Mouse (Mus musculus) testis, postnatal 10 days (tissue): Measurements from ENCODE around the gene Cdh5.

Experiments used
- DNase-seq: peaks from one replicate; pipeline ENCODE4 v3.0.0; 2021; ENCODE audit warnings: low spot score

Gene Cdh5

GRCm38 (mm10) chr8:104190777-104191468, 89.5 kb downstream of the Cdh5 start:
- DNase-seq: no peak

- DNase-seq: no peak
These were observed 90.1 kb downstream of the Cdh5 start for GRCm38 (mm10) chr8:104191496-104191895.
